Mouse (Mus musculus) forebrain, embryonic 11.5 days (tissue): ENCODE data around the gene Cacna1s. TPM values are rescaled to one million over a fixed set of nuclear protein-coding genes. Genes with fewer than 3 reads are reported as not detected.

Source experiments
- ATAC-seq: fragments of 200-750 bp; cut with Nextera tagmentation; replicated peaks from 2 replicates; pipeline ENCODE4 v1.8.0; 2017; ENCODE audit warnings: moderate TSS enrichment; ENCODE audit not compliant: low FRiP score
- DNase-seq: peaks from one replicate; pipeline ENCODE4 v3.0.0-alpha.2; 2017; ENCODE audit warnings: low spot score
- H3K27ac ChIP-seq: fragments of 300-500 bp; sonication (generic); 2 replicates; pipeline ENCODE4 v1.5.1; 2014; ENCODE audit warnings: low read depth, low read length
- H3K27me3 ChIP-seq: fragments of 300-500 bp; sonication (generic); 2 replicates; pipeline ENCODE4 v1.6.1; 2014; ENCODE audit warnings: mild to moderate bottlenecking, low read length, mixed read lengths; ENCODE audit not compliant: control insufficient read depth, insufficient read depth
- H3K36me3 ChIP-seq: fragments of 300-500 bp; sonication (generic); 2 replicates; pipeline ENCODE4 v1.6.1; 2014; ENCODE audit warnings: mild to moderate bottlenecking, low read length, moderate library complexity, mixed read lengths; ENCODE audit not compliant: control insufficient read depth, insufficient read depth
- H3K4me1 ChIP-seq: fragments of 300-500 bp; sonication (generic); replicated peaks from 2 replicates; pipeline ENCODE4 v1.6.1; 2014; ENCODE audit warnings: low read length, mixed read lengths; ENCODE audit not compliant: control insufficient read depth, insufficient read depth
- H3K4me2 ChIP-seq: fragments of 300-500 bp; sonication (generic); 2 replicates; pipeline ENCODE4 v1.6.1; 2014; ENCODE audit warnings: low read depth, mild to moderate bottlenecking, low read length, moderate library complexity, mixed read lengths; ENCODE audit not compliant: severe bottlenecking
- H3K4me3 ChIP-seq: fragments of 300-500 bp; sonication (generic); 2 replicates; pipeline ENCODE4 v1.5.1; 2014; ENCODE audit warnings: low read depth, low read length
- H3K9ac ChIP-seq: fragments of 300-500 bp; sonication (generic); 2 replicates; pipeline ENCODE4 v1.6.1; 2014; ENCODE audit warnings: low read length
- H3K9me3 ChIP-seq: fragments of 300-500 bp; sonication (generic); 2 replicates; pipeline ENCODE4 v1.6.1; 2016; ENCODE audit warnings: low read length, mixed read lengths; ENCODE audit not compliant: control insufficient read depth
- WGBS: fragments of 180-500 bp; shearing (Covaris S2); extraction: QIAGEN DNeasy Blood & Tissue Kit; methylation state at CpG from one replicate; pipeline ENCODE4 v1.1.7; 2014; 5-methylcytosine and 5-hydroxymethylcytosine counted together
- polyA plus RNA-seq: library from polyadenylated mRNA; unstranded; fragments of >200 nt; fragmentation: Nextera tagmentation; extraction: Ambion mirVana; gene quantifications from 2 replicates; pipeline ENCODE4 v1.2.1, GENCODE M21; 2014

Cacna1s gene
- 0.20 and 0.36 TPM in 2 replicates for polyA plus RNA-seq

DNA sequence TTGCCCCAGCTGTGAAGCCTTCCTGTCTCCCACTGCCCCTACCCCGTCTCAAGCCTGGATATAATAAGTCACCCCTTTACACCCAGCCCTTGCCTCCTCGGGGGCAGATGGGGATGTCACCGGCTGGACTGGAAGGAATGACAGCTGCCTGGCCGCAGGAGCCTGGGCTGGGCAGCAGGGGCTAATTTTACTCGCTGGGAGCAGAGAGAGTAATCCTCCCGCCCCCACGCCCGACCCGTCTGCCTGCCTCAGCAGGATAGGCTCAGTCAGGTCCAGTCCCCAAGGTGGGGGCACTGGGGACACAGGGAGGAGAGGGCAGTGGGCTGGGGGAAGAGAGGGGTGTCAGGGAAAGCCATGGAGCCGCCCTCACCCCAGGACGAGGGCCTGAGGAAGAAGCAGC, at the start of gene Cacna1s:
Gene Cacna1s, plus strand, starts transcription at position 204 of the 400 bp plus-strand sequence.
- Histone ChIP-seq H3K27me3 (peaks cover 24% of the 10 kb centered on the region), H3K9me3 (no peaks in the 10 kb centered on the region), H3K36me3 (no peaks in the 10 kb centered on the region), H3K9ac (0 out of 2 replicates have a peak within 1 kb of the TSS, but pooled peaks have one; percentile 2), H3K4me3 (no peak within 1 kb of the TSS), H3K27ac (no peak within 1 kb of the TSS), H3K4me1 (peaks cover 8% of the 10 kb centered on the region; the same call in 1 of the 2 replicates), H3K4me2 (no peak within 1 kb of the TSS)
- no peak for DNase-seq
- 30% methylated on average over 11 of the region's 11 CpGs for WGBS
- ATAC-seq = no peak

GRCm38 (mm10) chr1:136006292-136006748, 46.2 kb upstream of the Cacna1s start, which contains the start of gene Igfn1:
Igfn1 (minus strand) TSS chr1:136006342.
- ATAC-seq = no peak
- 82% methylated on average over 3 of the region's 3 CpGs for WGBS

DNA sequence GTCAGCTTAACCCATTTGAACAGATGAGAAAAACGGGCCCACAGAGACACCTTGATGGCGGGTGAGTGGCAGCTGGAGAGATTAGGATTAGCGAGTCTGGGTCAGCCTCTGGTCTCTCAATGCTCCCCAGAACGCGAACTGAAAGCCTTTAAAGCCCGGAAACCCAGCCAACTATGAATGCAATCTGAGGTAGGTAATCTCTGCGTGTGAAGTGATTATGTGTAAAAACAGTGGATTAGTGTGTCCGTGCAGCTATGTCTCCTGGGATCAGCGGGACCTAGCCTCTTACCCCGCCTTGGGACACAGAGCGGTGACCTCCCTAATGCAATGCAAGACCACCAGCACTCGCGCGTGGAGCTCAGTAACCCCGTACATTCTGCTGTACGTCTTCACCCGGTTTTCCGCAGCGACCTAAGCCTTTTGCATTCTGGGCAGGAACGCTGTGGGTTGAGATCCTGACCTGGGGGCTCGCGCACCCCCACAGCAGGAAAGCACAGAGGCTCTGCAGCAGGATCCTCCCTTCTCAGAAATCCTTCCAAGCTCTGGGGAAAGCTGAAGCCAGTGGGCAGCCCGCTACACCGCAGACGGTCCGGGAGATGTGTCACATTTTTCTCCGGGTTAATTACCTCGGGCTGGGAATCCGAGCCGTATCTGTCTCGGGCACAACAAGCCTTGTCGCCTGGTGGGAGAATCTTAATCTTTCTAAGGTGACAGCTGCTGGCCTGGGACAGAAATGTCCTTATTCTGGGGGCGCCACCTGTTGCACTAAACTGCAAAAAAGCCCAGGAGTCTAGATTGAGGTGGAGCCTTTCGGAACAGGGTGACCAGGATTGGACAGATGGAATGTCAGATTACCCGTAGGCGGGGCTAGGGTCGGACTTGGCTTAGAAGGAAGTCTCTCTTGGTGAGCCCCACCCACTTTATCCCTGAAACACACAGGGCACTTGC, 45.1 kb upstream of the Cacna1s start, which contains the start of gene Tmem9:
Gene Tmem9, plus strand, starts transcription at position 940 of the 948 bp plus-strand sequence.
- Histone ChIP-seq H3K9me3 (no peaks in the 10 kb centered on the region), H3K36me3 (no peaks in the 10 kb centered on the region), H3K4me1 (0 out of 2 replicates have a peak, but pooled peaks cover 3% of the 10 kb centered on the region), H3K27ac (no peak within 1 kb of the TSS), H3K4me3 (peak within 1 kb of the TSS; percentile 34), H3K9ac (peak within 1 kb of the TSS; percentile 30), H3K27me3 (peaks cover 5% of the 10 kb centered on the region; the same call in 1 of the 2 replicates), H3K4me2 (peak within 1 kb of the TSS; percentile 78)
- ATAC-seq (peak; percentile 90), DNase-seq (peak; percentile 81)
- WGBS = 1% methylated on average over 37 of the region's 37 CpGs

More at GRCm38 (mm10) chr1:136006292-136006748, 46.2 kb upstream of the Cacna1s start, which contains the start of gene Igfn1:
- H3K4me3 ChIP-seq = peak within 1 kb of the TSS; percentile 34; the same call in 1 of the 2 replicates
- no peak for DNase-seq
- 0 out of 2 replicates have a peak, but pooled peaks cover 3% of the 10 kb centered on the region for H3K4me1 ChIP-seq
- no peaks in the 10 kb centered on the region for H3K9me3 ChIP-seq
- peaks cover 5% of the 10 kb centered on the region; the same call in 1 of the 2 replicates for H3K27me3 ChIP-seq
- H3K4me2 ChIP-seq = peak within 1 kb of the TSS; percentile 78; the same call in 1 of the 2 replicates
- H3K36me3 ChIP-seq = no peaks in the 10 kb centered on the region
- no peak within 1 kb of the TSS for H3K27ac ChIP-seq
- no peak within 1 kb of the TSS for H3K9ac ChIP-seq

DNA sequence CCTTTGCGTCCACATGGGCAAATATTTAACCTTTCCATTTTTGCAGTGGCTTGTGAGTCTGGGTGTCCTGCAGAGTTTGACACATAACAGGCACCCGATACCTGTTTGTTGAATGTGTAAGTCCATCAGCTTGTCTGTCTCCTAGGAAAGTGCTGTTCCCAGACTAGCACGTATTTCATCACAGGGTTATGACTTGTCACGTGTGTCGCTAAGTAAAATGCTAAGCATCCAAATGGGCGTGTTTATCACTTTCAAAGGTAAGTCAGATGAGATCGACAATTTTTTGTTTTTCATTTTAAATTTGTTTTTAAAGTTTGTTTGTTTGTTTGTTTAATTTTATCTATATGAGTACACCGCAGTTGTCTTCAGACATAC, 44.4 kb upstream of the Cacna1s start:
- no peak for DNase-seq
- peak; percentile 24; the same call in 1 of the 2 replicates for ATAC-seq
- no peaks in the 10 kb centered on the region for H3K9me3 ChIP-seq
- H3K9ac ChIP-seq = no peak overlapping the region
- 25% methylated on average over 8 of the region's 8 CpGs for WGBS
- 0 out of 2 replicates have a peak, but pooled peaks cover 3% of the 10 kb centered on the region for H3K4me1 ChIP-seq
- no peak overlapping the region for H3K27ac ChIP-seq
- H3K36me3 ChIP-seq = no peaks in the 10 kb centered on the region
- H3K4me2 ChIP-seq = peak overlapping the region; percentile 78
- H3K27me3 ChIP-seq = peaks cover 5% of the 10 kb centered on the region; the same call in 1 of the 2 replicates
- H3K4me3 ChIP-seq = peak overlapping the region; percentile 34

DNA sequence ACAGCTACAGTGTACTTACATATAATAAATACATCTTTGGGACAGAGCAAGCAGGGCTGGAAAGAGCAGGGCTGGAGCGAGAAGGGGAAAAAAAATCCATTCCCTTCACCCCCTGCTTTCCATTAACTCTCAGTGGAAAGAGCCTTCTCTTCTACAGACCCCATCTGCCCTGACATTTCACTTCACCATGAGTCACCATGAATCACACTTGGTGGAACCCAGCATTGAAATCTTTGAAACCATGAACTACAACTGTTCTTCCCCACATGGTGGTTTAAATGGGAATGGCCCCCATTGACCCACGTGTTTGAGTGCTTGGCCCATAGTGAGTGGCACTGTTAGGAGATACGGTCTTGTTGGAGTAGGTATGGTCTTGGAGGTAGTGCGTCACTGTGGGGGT, 42.3 kb upstream of the Cacna1s start:
- DNase-seq (no peak), ATAC-seq (no peak)
- Histone ChIP-seq H3K4me2 (no peak overlapping the region), H3K9me3 (no peaks in the 10 kb centered on the region), H3K9ac (no peak overlapping the region), H3K4me1 (0 out of 2 replicates have a peak, but pooled peaks cover 3% of the 10 kb centered on the region), H3K36me3 (no peaks in the 10 kb centered on the region), H3K27ac (no peak overlapping the region), H3K27me3 (peaks cover 5% of the 10 kb centered on the region; the same call in 1 of the 2 replicates), H3K4me3 (no peak overlapping the region)
- WGBS = 84% methylated on average over 4 of the region's 4 CpGs

GRCm38 (mm10) chr1:136013513-136013912, 39.0 kb upstream of the Cacna1s start:
- WGBS = 77% methylated on average over 4 of the region's 4 CpGs
- Histone ChIP-seq H3K4me2 (no peak overlapping the region), H3K9ac (no peak overlapping the region), H3K4me3 (no peak overlapping the region), H3K27ac (no peak overlapping the region), H3K4me1 (0 out of 2 replicates have a peak, but pooled peaks cover 2% of the 10 kb centered on the region), H3K36me3 (no peaks in the 10 kb centered on the region), H3K9me3 (no peaks in the 10 kb centered on the region), H3K27me3 (no peaks in the 10 kb centered on the region; the same call in 1 of the 2 replicates)
- DNase-seq (no peak), ATAC-seq (no peak)

GRCm38 (mm10) chr1:136014796-136015502, 37.6 kb upstream of the Cacna1s start:
- H3K9ac ChIP-seq = no peak overlapping the region
- H3K4me2 ChIP-seq = no peak overlapping the region
- no peaks in the 10 kb centered on the region for H3K27me3 ChIP-seq
- DNase-seq (no peak), ATAC-seq (no peak)
- no peaks in the 10 kb centered on the region for H3K36me3 ChIP-seq
- peaks cover 8% of the 10 kb centered on the region; the same call in 1 of the 2 replicates for H3K4me1 ChIP-seq
- no peaks in the 10 kb centered on the region for H3K9me3 ChIP-seq
- H3K4me3 ChIP-seq = no peak overlapping the region
- 69% methylated on average over 2 of the region's 2 CpGs for WGBS
- no peak overlapping the region for H3K27ac ChIP-seq

GRCm38 (mm10) chr1:136017307-136017706, 35.2 kb upstream of the Cacna1s start:
- Histone ChIP-seq H3K9me3 (no peaks in the 10 kb centered on the region), H3K9ac (no peak overlapping the region; the same call in 1 of the 2 replicates), H3K4me2 (no peak overlapping the region), H3K4me3 (no peak overlapping the region), H3K4me1 (peaks cover 8% of the 10 kb centered on the region; the same call in 1 of the 2 replicates), H3K27ac (no peak overlapping the region), H3K36me3 (no peaks in the 10 kb centered on the region), H3K27me3 (no peaks in the 10 kb centered on the region)
- 62% methylated on average over 2 of the region's 2 CpGs for WGBS
- DNase-seq (no peak), ATAC-seq (peak; percentile 49)
